Mouse (Mus musculus) ovary, adult 18-20 months (tissue): ENCODE data around the gene Hsd3b1.
"Not testable (repeated sequence)": the region's sequence is repeated elsewhere in the genome, so short reads cannot be mapped to it uniquely, and the experiment has no call there.

ENCODE experiments used
- DNase-seq: peaks from one replicate; pipeline ENCODE4 v3.0.0; 2022; ENCODE audit warnings: low spot score, mixed read lengths

The Hsd3b1 gene

GRCm38 (mm10) chr3:98859576-98859975, at the start of gene Hsd3b1:
Gene Hsd3b1, minus strand, starts transcription at chr3:98859794.
- no peak for DNase-seq

DNA sequence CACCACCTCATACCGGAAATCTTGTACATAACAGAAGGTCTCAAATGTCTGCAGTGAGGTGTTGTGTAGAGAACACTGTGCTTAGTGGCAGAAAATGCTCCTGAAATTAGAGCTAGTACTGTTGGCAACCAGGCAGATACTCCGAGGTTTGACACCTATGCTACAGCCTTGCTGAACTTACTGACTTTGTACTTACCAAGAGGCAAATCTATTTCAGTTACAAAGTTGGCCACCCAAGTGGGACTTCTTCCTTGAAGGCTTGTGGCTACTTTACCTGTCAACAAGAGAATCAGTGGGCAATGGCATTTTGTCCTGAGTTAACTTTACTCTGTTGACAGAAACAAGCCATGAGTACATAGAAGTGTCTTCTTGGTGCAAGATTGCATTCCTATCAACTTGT, 38.0 kb upstream of the Hsd3b1 start:
- no peak for DNase-seq

DNA sequence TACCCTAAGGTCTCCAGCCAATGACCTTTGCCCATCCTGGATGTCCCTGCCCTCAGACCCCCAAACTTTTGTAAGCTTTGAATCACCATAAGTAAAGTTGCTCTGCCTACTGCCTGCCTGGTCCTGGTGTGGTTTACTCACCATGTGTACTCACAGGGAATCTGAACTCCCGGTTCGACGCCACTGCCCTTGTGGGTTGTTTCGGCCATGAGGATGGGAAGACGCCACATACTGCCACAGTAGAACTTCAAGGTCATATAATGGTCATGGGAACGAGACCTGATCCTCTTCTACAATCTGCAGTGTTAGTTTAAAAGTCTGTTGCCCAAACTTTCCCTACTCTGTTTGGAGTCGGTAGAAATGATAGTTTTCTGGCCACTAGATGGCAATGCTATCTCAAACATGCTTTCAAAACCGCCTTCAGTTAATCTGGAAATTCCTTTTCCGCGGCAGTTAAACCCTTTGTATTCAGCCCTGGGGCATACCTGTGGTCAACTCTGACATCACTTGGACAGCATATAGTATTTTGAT, 35.5 kb upstream of the Hsd3b1 start:
- DNase-seq: no peak

DNA sequence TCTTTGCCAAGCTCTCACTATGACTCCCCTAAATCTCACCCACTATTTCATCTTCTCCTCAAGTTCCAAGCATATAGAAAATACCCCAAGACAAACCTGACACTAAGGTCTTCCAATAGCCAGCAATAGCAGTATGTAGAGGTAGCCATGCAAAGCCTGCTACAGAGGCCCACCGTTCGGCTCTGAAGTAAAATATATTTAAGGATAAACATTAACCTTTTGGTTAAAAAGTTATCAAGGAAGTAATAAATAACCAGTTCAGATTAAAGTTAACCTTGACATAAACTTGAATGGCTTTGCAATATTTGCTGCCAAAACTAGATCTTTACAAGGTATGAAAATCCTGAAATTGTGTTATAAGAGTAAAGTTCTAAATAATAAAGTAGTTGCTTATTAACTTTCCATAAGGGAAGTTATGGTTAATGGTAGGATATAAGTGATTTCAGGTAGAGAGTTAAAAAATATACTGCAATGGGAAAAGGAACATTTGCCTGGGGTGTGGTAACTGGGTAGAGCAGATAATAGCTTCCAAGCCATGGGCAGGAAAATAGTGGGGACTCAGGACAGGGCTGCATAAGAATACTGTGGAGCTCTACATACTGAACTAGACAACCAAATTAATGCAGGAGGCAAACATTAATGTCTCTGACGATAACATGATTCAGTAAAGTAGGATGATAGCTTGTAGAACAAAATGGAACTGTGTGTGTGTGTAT, 33.6 kb upstream of the Hsd3b1 start, which contains the start of gene Hao2:
TSS of gene Hao2 (minus strand) at position 183 of the 716 bp plus-strand sequence.
- no peak for DNase-seq

DNA sequence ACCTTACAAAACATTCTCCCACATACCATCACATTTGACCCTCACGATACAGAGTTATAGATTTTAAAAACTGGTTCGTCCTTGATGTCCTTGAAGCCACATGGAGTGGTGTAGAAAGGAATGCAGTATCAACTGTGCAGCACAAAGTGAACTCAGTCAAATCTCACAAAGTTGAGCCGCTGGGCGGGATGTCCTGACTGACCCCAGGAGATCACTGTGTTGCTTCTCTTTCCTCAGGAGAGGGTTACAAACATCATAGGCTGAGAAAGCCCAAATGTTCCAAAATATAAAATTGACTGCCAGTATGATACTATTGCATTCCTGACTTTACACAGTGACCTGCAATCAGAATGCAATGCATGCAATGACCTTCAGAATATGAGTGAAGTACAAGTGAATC, 30.8 kb upstream of the Hsd3b1 start:
- peak; percentile 63 for DNase-seq

DNA sequence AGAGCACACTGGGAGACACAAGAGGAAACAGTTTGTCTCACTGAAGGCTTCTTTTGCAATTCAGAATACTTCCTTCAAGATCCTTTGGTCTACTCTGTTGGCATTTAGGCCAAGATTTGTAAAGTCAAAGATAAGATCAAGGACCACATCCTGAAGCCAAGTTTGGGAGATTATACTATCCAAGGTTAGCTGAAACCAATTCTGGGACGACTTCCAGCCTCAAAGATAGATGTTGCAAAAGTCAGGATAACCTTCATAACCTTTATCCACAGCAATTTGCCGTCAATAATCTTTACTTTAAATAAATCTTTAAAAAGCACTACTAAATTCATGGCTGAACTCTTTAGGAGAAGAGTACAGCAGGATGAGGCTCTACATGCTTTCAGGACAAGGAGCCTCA, 28.6 kb upstream of the Hsd3b1 start:
- DNase-seq: peak; percentile 63

DNA sequence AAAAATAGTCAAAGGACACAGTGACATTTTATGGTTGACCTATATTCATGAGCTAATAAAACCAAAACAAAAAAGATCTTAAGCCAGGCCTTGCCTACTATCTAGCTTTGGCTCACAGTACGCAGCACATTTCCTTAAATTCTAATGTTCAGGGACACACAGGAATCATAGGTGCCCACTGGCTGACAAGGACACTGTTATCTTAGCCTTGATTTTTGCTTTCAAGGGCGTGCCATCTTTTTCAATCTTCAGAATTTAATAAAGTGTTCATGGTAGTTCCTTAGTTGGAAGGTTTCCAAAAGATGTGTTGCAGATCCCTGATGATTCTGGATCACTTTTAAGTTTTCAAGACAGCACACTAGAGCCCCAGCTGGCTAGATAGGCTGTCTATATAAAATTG, 21.2 kb upstream of the Hsd3b1 start:
- no peak for DNase-seq

GRCm38 (mm10) chr3:98880216-98880615, 20.6 kb upstream of the Hsd3b1 start:
- DNase-seq: no peak

DNA sequence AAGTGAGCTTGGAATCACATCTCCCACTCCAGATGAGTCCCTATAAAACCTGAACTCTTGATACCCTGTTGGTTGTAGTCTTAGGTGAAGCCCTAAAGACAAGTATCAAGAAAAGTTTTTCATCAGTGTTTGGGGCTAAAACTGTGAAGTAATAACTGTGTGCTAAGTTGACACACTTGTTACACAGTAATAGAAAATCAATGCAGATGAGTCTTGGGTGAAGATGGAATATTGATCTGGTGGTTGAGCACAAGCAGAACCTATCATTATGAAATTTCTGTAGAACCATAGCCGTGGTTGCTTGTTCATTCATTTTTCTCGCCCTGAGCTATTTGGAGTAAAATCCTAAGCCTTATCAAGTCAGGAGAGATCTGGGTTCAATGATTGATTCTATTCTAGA, 8.6 kb upstream of the Hsd3b1 start:
- no peak for DNase-seq

- no peak for DNase-seq
Measured at GRCm38 (mm10) chr3:98862800-98863199, 3.2 kb upstream of the Hsd3b1 start.

DNA sequence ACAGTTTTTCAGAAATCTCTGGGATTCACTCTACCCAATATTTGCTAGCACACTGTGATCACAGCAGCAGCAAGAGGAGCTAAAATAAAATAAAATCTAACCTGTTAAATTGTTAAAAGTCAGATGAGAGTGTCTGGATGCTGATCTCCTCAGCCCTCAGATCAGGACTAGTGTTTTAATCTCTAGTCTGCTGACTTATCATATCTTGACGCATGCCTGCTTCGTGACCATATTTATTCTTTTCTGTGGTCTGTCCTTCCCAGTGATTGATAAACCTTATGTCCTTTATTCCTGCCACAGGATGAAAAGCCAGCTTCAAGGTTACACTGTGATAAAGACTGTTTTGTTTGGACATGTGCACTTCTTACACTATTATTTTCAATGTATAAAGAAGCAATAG, 1.5 kb downstream of the Hsd3b1 start:
- peak; percentile 42 for DNase-seq

DNA sequence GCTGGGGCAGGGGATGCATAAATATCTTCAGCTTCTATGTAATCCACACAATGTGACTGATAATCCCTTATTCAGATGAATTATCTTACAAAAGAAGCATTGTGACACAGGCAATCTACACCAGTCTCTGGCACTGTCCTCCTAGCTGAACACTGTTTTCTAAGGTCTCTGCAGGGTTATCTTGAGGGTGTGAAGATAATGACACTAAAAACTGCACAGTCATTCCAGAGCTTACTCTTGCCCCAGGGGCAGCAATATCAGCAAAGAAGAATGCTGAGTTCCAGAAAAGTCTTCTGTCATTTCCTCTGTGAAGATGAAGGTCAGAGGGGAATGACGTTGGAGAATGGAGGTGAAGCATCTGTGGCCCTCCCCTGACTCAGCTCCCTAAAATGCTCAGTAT, 2.7 kb downstream of the Hsd3b1 start:
- DNase-seq: no peak

DNA sequence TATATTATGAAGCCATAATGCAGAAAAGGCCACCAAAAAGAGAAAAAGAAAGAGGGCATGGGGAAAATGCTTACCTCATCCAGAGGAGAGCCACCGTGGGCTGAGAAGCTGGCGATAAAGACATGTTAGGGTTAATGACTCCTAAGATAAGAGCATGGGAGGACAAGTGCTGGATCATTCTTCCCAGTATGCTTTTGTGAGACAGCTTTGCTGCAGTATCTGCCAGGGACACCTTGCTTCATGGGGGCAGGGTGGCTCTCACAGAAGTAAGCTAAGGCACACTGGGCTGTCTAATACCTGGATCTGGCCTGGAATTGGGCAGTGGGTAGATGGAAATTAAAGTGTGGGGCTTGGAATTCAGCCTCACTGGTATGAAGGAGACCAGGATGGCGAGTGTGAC, 4.4 kb downstream of the Hsd3b1 start:
- DNase-seq: no peak

DNA sequence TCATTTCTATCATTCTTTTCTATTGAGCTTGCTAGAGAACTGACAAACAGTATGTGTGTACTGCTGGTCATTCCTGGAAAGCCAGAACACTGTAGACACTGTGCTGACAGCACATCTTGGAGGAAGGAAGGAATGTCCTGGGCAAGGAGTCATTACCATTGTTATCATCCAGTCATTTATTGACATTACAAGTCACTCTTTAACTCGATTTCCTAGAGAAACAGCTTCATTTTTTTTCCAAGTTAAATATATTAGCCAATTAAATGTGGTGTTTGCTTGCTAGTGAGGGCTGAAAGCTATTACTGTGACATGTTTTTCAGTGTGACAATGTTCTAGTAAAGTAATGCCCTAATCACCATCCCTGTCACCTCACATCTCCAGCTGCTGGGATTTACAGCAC, 5.9 kb downstream of the Hsd3b1 start:
- no peak for DNase-seq

GRCm38 (mm10) chr3:98853051-98853450, 6.5 kb downstream of the Hsd3b1 start:
- DNase-seq: no peak

- no peak for DNase-seq
Measured at GRCm38 (mm10) chr3:98852631-98853030, 7.0 kb downstream of the Hsd3b1 start.

- no peak for DNase-seq
Measured at GRCm38 (mm10) chr3:98851853-98852252, 7.7 kb downstream of the Hsd3b1 start.

DNA sequence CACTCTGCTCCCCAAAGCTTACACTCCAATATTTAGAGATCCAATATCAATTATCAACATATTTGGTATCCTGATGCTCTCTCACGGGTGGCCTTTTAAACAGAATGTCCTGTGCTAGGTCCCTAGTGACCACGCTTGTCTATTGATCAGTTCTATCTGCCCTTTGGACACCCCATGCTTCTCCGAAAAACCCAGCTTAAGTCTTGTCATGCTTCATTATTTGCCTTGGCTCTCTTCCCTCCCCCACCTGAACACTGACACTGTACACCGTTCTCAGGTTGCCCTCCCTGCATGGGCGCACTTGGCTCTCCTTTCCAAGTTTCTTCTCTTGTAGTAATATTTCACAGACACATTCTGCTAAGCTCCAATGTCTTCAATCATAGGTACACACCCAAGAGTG, 9.3 kb downstream of the Hsd3b1 start:
- no peak for DNase-seq

- DNase-seq: no peak
Measured at GRCm38 (mm10) chr3:98848898-98849297, 10.7 kb downstream of the Hsd3b1 start.

- no peak for DNase-seq
Measured at GRCm38 (mm10) chr3:98814101-98814670, 45.4 kb downstream of the Hsd3b1 start, which contains the start of gene Hsd3b6. Gene Hsd3b6, minus strand, starts transcription at chr3:98814443.

DNA sequence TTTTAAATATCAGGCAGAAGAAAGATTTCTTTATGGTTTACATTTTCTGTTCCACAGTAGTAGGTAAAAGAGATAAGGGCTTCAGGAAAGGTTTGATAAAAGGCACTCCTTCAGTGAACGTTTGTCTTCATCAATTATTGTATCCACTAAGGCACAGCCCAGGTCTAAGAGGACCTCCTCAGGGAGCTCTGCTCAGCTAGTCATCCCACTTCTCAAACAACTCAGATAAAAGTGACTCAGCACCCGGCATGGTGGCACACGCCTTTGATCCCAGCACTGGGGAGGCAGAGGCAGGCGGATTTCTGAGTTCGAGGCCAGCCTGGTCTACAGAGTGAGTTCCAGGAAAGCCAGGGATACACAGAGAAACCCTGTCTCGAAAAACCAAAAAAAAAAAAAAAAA, 46.9 kb downstream of the Hsd3b1 start:
- DNase-seq: not testable (repeated sequence)

GRCm38 (mm10) chr3:98805032-98805431, 54.6 kb downstream of the Hsd3b1 start:
- DNase-seq: not testable (repeated sequence)
